Mouse (Mus musculus): ENCODE measurements around the gene Fads2. TPM values are rescaled to one million over a fixed set of nuclear protein-coding genes. Genes with fewer than 3 reads are reported as not detected.

Gene Fads2
- polyA plus RNA-seq, 1 experiment from 2014 or later, result 31.5 TPM

GRCm38 (mm10) chr19:10043643-10044042 lies 57.9 kb downstream of the Fads2 start:
- no peaks in the 10 kb centered on the region for H3K36me3 ChIP-seq (ENCODE audit: control insufficient read depth, insufficient read depth)
- H3K27me3 ChIP-seq (ENCODE audit: control insufficient read depth, insufficient read depth, low read length), result no peaks in the 10 kb centered on the region
- peak overlapping the region; percentile 97 for H3K27ac ChIP-seq (ENCODE audit: low read length)
- H3K4me2 ChIP-seq (ENCODE audit: low read depth, low read length), result peak overlapping the region; percentile 72
- peak overlapping the region; percentile 88; the same call in 1 of the 2 replicates for H3K9ac ChIP-seq (ENCODE audit: low read length)
- peak; percentile 43; the same call in 1 of the 2 replicates for ATAC-seq (replicated peaks; ENCODE audit: extremely low read depth, insufficient read depth, low FRiP score)
- no peaks in the 10 kb centered on the region for H3K9me3 ChIP-seq (replicated peaks; ENCODE audit: control insufficient read depth, low read length)
- H3K4me3 ChIP-seq (ENCODE audit: low read length), result peak overlapping the region; percentile 77
- peaks cover 65% of the 10 kb centered on the region for H3K4me1 ChIP-seq (ENCODE audit: control insufficient read depth, insufficient read depth, low read length)

- H3K4me1 ChIP-seq (ENCODE audit: control insufficient read depth, insufficient read depth, low read length), result peaks cover 70% of the 10 kb centered on the region
- ATAC-seq (replicated peaks; ENCODE audit: extremely low read depth, insufficient read depth, low FRiP score), result 0 out of 2 replicates have a peak, but pooled peaks have one; percentile 16
These were observed 58.7 kb downstream of the Fads2 start for GRCm38 (mm10) chr19:10042816-10043215.

GRCm38 (mm10) chr19:10042232-10042631 lies 59.3 kb downstream of the Fads2 start:
- Histone ChIP-seq H3K36me3 (ENCODE audit: control insufficient read depth, insufficient read depth) (no peaks in the 10 kb centered on the region), H3K9me3 (replicated peaks; ENCODE audit: control insufficient read depth, low read length) (no peaks in the 10 kb centered on the region), H3K27ac (ENCODE audit: low read length) (peak overlapping the region; percentile 97), H3K9ac (ENCODE audit: low read length) (peak overlapping the region; percentile 88), H3K4me1 (ENCODE audit: control insufficient read depth, insufficient read depth, low read length) (peaks cover 74% of the 10 kb centered on the region), H3K4me2 (ENCODE audit: low read depth, low read length) (peak overlapping the region; percentile 72), H3K27me3 (ENCODE audit: control insufficient read depth, insufficient read depth, low read length) (no peaks in the 10 kb centered on the region), H3K4me3 (ENCODE audit: low read length) (peak overlapping the region; percentile 77)
- ATAC-seq (replicated peaks; ENCODE audit: extremely low read depth, insufficient read depth, low FRiP score), result peak; percentile 25; the same call in 1 of the 2 replicates
- WGBS, result 22% methylated on average over 6 of the region's 6 CpGs

More at GRCm38 (mm10) chr19:10042816-10043215, 58.7 kb downstream of the Fads2 start:
- Histone ChIP-seq H3K4me3 (ENCODE audit: low read length) (peak overlapping the region; percentile 77), H3K36me3 (ENCODE audit: control insufficient read depth, insufficient read depth) (no peaks in the 10 kb centered on the region), H3K27me3 (ENCODE audit: control insufficient read depth, insufficient read depth, low read length) (no peaks in the 10 kb centered on the region), H3K9ac (ENCODE audit: low read length) (peak overlapping the region; percentile 88), H3K9me3 (replicated peaks; ENCODE audit: control insufficient read depth, low read length) (no peaks in the 10 kb centered on the region), H3K4me2 (ENCODE audit: low read depth, low read length) (peak overlapping the region; percentile 72), H3K27ac (ENCODE audit: low read length) (peak overlapping the region; percentile 97)
- WGBS, result 37% methylated on average over 4 of the region's 4 CpGs

GRCm38 (mm10) chr19:10041388-10042148 lies 60.0 kb downstream of the Fads2 start, which contains the start of gene Fads3:
Gene Fads3, plus strand, starts transcription at chr19:10041569.
- Histone ChIP-seq H3K36me3 (ENCODE audit: control insufficient read depth, insufficient read depth) (no peaks in the 10 kb centered on the region), H3K4me2 (ENCODE audit: low read depth, low read length) (peak within 1 kb of the TSS; percentile 72), H3K4me3 (ENCODE audit: low read length) (peak within 1 kb of the TSS; percentile 77), H3K27ac (ENCODE audit: low read length) (peak within 1 kb of the TSS; percentile 97), H3K27me3 (ENCODE audit: control insufficient read depth, insufficient read depth, low read length) (no peaks in the 10 kb centered on the region), H3K9ac (ENCODE audit: low read length) (peak within 1 kb of the TSS; percentile 88), H3K9me3 (replicated peaks; ENCODE audit: control insufficient read depth, low read length) (no peaks in the 10 kb centered on the region), H3K4me1 (ENCODE audit: control insufficient read depth, insufficient read depth, low read length) (peaks cover 69% of the 10 kb centered on the region)
- under 1% methylated on average over 59 of the region's 69 CpGs for WGBS
- ATAC-seq (replicated peaks; ENCODE audit: extremely low read depth, insufficient read depth, low FRiP score), result peak; percentile 81

GRCm38 (mm10) chr19:10040866-10041387 lies 60.6 kb downstream of the Fads2 start:
- H3K4me2 ChIP-seq (ENCODE audit: low read depth, low read length), result peak overlapping the region; percentile 72
- peaks cover 63% of the 10 kb centered on the region for H3K4me1 ChIP-seq (ENCODE audit: control insufficient read depth, insufficient read depth, low read length)
- peak overlapping the region; percentile 97 for H3K27ac ChIP-seq (ENCODE audit: low read length)
- no peaks in the 10 kb centered on the region for H3K27me3 ChIP-seq (ENCODE audit: control insufficient read depth, insufficient read depth, low read length)
- peak overlapping the region; percentile 88 for H3K9ac ChIP-seq (ENCODE audit: low read length)
- WGBS, result 9% methylated on average over 20 of the region's 20 CpGs
- H3K36me3 ChIP-seq (ENCODE audit: control insufficient read depth, insufficient read depth), result no peaks in the 10 kb centered on the region
- ATAC-seq (replicated peaks; ENCODE audit: extremely low read depth, insufficient read depth, low FRiP score), result no peak
- no peaks in the 10 kb centered on the region for H3K9me3 ChIP-seq (replicated peaks; ENCODE audit: control insufficient read depth, low read length)
- peak overlapping the region; percentile 77 for H3K4me3 ChIP-seq (ENCODE audit: low read length)

- Histone ChIP-seq H3K9ac (ENCODE audit: low read length) (no peak overlapping the region), H3K4me1 (ENCODE audit: control insufficient read depth, insufficient read depth, low read length) (peaks cover 56% of the 10 kb centered on the region), H3K27me3 (ENCODE audit: control insufficient read depth, insufficient read depth, low read length) (no peaks in the 10 kb centered on the region), H3K27ac (ENCODE audit: low read length) (peak overlapping the region; percentile 92), H3K4me2 (ENCODE audit: low read depth, low read length) (peak overlapping the region; percentile 33; the same call in 1 of the 2 replicates), H3K9me3 (replicated peaks; ENCODE audit: control insufficient read depth, low read length) (no peaks in the 10 kb centered on the region), H3K4me3 (ENCODE audit: low read length) (no peak overlapping the region), H3K36me3 (ENCODE audit: control insufficient read depth, insufficient read depth) (no peaks in the 10 kb centered on the region)
- ATAC-seq (replicated peaks; ENCODE audit: extremely low read depth, insufficient read depth, low FRiP score), result no peak
- 79% methylated on average over 2 of the region's 2 CpGs for WGBS
These were observed 61.9 kb downstream of the Fads2 start for GRCm38 (mm10) chr19:10039615-10040014.

GRCm38 (mm10) chr19:10038910-10039309 lies 62.6 kb downstream of the Fads2 start:
- Histone ChIP-seq H3K4me3 (ENCODE audit: low read length) (no peak overlapping the region), H3K27me3 (ENCODE audit: control insufficient read depth, insufficient read depth, low read length) (no peaks in the 10 kb centered on the region), H3K4me1 (ENCODE audit: control insufficient read depth, insufficient read depth, low read length) (peaks cover 48% of the 10 kb centered on the region), H3K4me2 (ENCODE audit: low read depth, low read length) (peak overlapping the region; percentile 33; the same call in 1 of the 2 replicates), H3K27ac (ENCODE audit: low read length) (peak overlapping the region; percentile 92), H3K9ac (ENCODE audit: low read length) (peak overlapping the region; percentile 51), H3K36me3 (ENCODE audit: control insufficient read depth, insufficient read depth) (no peaks in the 10 kb centered on the region), H3K9me3 (replicated peaks; ENCODE audit: control insufficient read depth, low read length) (no peaks in the 10 kb centered on the region)
- WGBS, result 12% methylated on average over 3 of the region's 3 CpGs
- ATAC-seq (replicated peaks; ENCODE audit: extremely low read depth, insufficient read depth, low FRiP score), result no peak

GRCm38 (mm10) chr19:10038364-10038763 lies 63.2 kb downstream of the Fads2 start:
- no peak overlapping the region for H3K4me2 ChIP-seq (ENCODE audit: low read depth, low read length)
- no peaks in the 10 kb centered on the region for H3K27me3 ChIP-seq (ENCODE audit: control insufficient read depth, insufficient read depth, low read length)
- peak overlapping the region; percentile 51; the same call in 1 of the 2 replicates for H3K9ac ChIP-seq (ENCODE audit: low read length)
- H3K27ac ChIP-seq (ENCODE audit: low read length), result peak overlapping the region; percentile 92
- H3K36me3 ChIP-seq (ENCODE audit: control insufficient read depth, insufficient read depth), result no peaks in the 10 kb centered on the region
- no peaks in the 10 kb centered on the region for H3K9me3 ChIP-seq (replicated peaks; ENCODE audit: control insufficient read depth, low read length)
- peaks cover 45% of the 10 kb centered on the region for H3K4me1 ChIP-seq (ENCODE audit: control insufficient read depth, insufficient read depth, low read length)
- no peak overlapping the region for H3K4me3 ChIP-seq (ENCODE audit: low read length)
- ATAC-seq (replicated peaks; ENCODE audit: extremely low read depth, insufficient read depth, low FRiP score), result no peak
- WGBS, result 47% methylated on average over 3 of the region's 3 CpGs

- H3K9ac ChIP-seq (ENCODE audit: low read length), result no peak overlapping the region
- H3K27ac ChIP-seq (ENCODE audit: low read length), result no peak overlapping the region
- H3K4me3 ChIP-seq (ENCODE audit: low read length), result no peak overlapping the region
- no peaks in the 10 kb centered on the region for H3K36me3 ChIP-seq (ENCODE audit: control insufficient read depth, insufficient read depth)
- WGBS, result 47% methylated on average over 2 of the region's 2 CpGs
- H3K4me2 ChIP-seq (ENCODE audit: low read depth, low read length), result no peak overlapping the region
- peaks cover 39% of the 10 kb centered on the region for H3K4me1 ChIP-seq (ENCODE audit: control insufficient read depth, insufficient read depth, low read length)
- ATAC-seq (replicated peaks; ENCODE audit: extremely low read depth, insufficient read depth, low FRiP score), result no peak
- H3K9me3 ChIP-seq (replicated peaks; ENCODE audit: control insufficient read depth, low read length), result no peaks in the 10 kb centered on the region
- no peaks in the 10 kb centered on the region for H3K27me3 ChIP-seq (ENCODE audit: control insufficient read depth, insufficient read depth, low read length)
These were observed 64.0 kb downstream of the Fads2 start for GRCm38 (mm10) chr19:10037534-10037933.
